Mouse (Mus musculus) bone marrow, adult 2 months (tissue): Measurements from ENCODE around the gene Camta1. TPM values are rescaled to one million over a fixed set of nuclear protein-coding genes. Genes with fewer than 3 reads are reported as not detected.
A peak's percentile ranks its signal among the peaks of the same experiment; 100 is the strongest.

Experiments
- H3K27ac ChIP-seq: fragments of 200-500 bp; 2 replicates; pipeline ENCODE4 v1.5.1; 2012; ENCODE audit warnings: low read depth, mild to moderate bottlenecking, control low read depth, inconsistent platforms, low read length; ENCODE audit not compliant: control insufficient read depth, poor library complexity, insufficient read depth
- H3K4me1 ChIP-seq: fragments of 200-500 bp; 2 replicates; pipeline ENCODE4 v1.6.1; 2011; ENCODE audit warnings: low read length; ENCODE audit not compliant: control insufficient read depth, insufficient read depth
- H3K4me3 ChIP-seq: fragments of 200-500 bp; replicated peaks from 2 replicates; pipeline ENCODE3; 2011; ENCODE audit warnings: mild to moderate bottlenecking, low read depth, low read length, control low read depth; ENCODE audit not compliant: control insufficient read depth
- CTCF ChIP-seq: fragments of 200-500 bp; IDR thresholded peaks from 2 replicates; pipeline ENCODE4 v1.5.1; 2011; ENCODE audit warnings: low read length, control low read depth; ENCODE audit not compliant: control insufficient read depth, insufficient read depth
- POLR2A ChIP-seq: fragments of 200-500 bp; IDR thresholded peaks from 2 replicates; pipeline ENCODE4 v1.6.1; 2011; ENCODE audit warnings: low read depth, mild to moderate bottlenecking, control low read depth, low read length, borderline replicate concordance; ENCODE audit not compliant: control insufficient read depth
- WGBS: fragments of 180-500 bp; shearing (Covaris S2); methylation state at CpG from one replicate; pipeline ENCODE4 v1.1.7; 2018; 5-methylcytosine and 5-hydroxymethylcytosine counted together
- polyA plus RNA-seq: library from polyadenylated mRNA; stranded (reverse); fragments of >200 nt; gene quantifications from 2 replicates; pipeline ENCODE4 v1.2.4, GENCODE M21; 2011; ENCODE audit warnings: low replicate concordance; ENCODE audit not compliant: missing spikeins, insufficient read depth, insufficient read length

Camta1 gene
- polyA plus RNA-seq, 1 experiment, result 26.6 TPM

DNA sequence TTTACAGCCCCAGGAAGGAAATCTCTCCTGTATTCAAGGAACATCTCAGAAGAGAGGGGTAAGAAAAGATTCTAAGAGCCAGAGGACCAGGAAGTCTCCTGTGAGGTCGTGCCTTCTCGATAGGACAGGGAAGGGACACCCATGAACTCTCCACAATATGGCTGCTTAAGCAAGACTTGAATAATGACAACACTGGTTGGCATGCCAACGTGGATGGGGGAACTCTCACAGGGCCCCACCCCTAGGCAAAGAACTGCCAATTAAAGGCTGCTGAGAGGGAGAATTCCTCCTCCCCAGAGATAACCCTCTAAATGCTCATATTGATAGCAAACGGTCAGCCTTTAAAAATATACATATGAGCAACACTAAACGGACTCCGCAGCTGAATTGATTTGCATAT, 39.1 kb upstream of the Camta1 start:
- WGBS, result 70% methylated on average over 6 of the region's 6 CpGs
- Histone ChIP-seq H3K27ac (no peak overlapping the region), H3K4me1 (no peaks in the 10 kb centered on the region), H3K4me3 (no peak overlapping the region)
- TF ChIP-seq POLR2A, result no peak

DNA sequence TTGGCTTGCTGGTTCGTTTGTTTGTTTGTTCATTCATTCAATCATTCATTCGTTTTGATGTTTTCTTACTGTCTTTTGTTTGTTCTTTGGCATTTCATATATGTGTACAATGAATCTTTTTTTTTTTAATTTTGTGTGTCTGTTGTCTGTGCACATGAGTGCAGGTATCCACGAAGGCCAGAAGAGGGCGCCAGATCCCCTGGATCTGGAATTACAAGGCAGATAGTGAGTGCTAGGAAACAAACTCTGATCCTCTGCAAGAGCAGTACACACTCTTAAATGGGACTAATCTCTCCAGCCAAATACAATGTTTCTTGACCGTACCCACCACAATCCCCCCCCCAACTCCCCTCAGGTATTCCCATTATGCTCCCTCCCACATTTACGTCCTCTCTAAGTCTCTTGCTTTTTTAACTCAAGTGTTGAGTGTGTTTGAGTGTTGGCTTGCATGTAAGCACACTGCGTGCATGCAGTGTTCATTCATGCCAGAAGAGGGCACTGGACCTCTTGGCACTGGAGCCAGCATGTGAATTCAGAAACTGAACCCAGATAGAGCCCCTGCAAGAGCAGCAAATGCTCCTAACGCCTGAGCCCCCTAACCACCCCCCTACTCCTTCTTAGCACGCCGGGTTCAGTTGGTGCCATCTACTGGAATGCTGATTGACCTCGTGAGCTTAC, 38.2 kb upstream of the Camta1 start:
- H3K4me3 ChIP-seq, result no peak overlapping the region
- H3K4me1 ChIP-seq, result no peaks in the 10 kb centered on the region
- TF ChIP-seq POLR2A (no peak), CTCF (peak; percentile 52)
- WGBS, result 73% methylated on average over 11 of the region's 11 CpGs
- H3K27ac ChIP-seq, result no peak overlapping the region

DNA sequence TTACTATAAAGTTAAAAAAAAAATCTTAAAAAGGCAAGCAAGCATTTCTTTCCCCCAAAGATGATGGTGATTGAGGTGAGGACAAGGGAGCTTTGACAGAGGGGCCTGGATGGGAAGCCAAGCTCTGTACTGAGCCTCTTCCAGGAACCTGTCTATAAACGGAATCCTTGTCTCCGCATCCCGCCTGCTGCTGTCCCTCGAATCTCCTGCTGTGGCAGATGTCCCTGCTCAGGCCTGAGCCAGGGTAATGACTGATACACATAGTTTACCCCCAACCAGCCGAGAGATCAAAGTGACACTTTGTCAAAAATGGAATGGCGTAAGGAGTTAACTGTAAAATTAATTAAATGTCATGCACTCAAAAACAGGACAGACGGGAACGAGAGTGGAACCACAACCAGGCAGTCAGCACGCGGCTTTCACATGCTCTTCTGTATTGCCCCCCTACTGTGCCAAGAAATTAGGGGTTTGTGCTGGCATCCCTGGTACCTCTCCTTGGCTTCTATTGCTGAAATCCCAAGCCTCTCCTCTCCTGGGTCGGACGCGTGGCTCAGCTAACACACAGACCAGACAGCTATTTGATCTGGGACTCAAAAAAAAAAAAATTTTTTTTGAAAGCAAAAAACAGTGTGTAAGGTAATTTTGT, 37.0 kb upstream of the Camta1 start:
- no peak overlapping the region for H3K27ac ChIP-seq
- TF ChIP-seq POLR2A, result no peak
- no peak for TF ChIP-seq CTCF
- no peak overlapping the region for H3K4me3 ChIP-seq
- WGBS, result 77% methylated on average over 13 of the region's 13 CpGs
- H3K4me1 ChIP-seq, result no peaks in the 10 kb centered on the region

DNA sequence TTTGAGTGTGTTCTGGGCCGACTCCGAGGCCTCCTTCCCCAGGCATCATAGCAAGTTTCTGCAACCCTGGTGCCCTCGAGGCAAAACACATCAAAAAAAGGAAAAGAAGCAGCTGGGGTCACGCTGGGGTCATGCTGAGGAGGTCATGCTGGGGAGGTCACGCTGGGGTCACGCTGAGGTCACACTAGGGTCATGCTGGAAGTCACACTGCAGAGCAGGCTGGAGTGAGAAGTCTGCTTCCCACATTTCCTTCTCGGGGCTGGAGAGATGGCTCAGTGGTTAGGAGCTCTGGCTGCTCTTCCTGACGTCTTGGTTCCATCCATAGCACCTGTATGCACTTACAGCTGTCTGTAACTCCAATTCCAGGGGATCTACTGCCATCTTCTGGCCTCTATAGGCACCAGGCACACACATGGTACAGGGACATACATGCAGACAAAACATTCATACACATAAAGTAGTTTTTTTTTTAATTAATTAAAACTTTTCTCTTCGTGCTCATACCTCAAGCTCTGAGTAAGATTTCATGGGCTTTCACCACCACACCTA, 35.5 kb upstream of the Camta1 start:
- 68% methylated on average over 9 of the region's 9 CpGs for WGBS
- Histone ChIP-seq H3K4me3 (no peak overlapping the region), H3K27ac (no peak overlapping the region), H3K4me1 (no peaks in the 10 kb centered on the region)
- TF ChIP-seq POLR2A, result no peak
- no peak for TF ChIP-seq CTCF

DNA sequence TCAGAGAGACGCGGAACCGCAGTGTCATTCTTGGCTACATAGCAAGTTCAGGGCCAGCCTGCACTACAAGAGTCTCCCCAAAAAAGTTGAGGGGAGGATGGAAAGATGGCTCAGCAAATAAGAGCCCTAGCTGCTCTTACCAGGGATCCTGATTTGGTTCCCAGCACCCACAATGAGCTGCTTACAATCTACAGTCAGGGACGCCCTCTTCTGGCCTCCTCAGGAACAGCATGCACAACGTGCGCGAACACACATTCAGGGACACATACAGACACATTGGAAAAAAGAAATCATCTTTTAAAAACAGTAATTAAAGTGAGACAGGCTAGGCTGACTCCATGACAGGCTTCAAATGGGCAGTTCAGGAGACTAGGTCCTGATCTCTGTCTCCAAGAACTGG, 33.9 kb upstream of the Camta1 start:
- H3K4me3 ChIP-seq, result no peak overlapping the region
- 90% methylated on average over 7 of the region's 7 CpGs for WGBS
- H3K4me1 ChIP-seq, result no peaks in the 10 kb centered on the region
- H3K27ac ChIP-seq, result no peak overlapping the region
- TF ChIP-seq POLR2A (no peak), CTCF (no peak)

DNA sequence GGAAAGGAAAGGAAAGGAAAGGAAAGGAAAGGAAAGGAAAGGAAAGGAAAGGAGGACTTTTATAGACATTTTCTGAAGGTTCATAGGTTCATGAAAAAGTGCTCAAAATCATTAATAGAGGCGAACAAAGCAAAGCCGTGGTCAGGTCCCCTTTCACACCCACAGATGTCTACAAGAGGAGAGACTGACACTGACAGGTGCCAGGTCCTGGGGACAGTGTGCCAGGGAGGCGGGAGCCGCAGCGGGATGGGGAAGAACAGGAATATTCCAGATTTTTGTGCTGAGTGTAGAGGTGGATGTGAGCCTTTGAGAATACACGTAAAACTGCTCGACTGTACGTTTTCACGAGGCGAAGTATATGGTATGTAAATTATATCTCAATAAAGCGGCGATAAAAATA, 33.2 kb upstream of the Camta1 start:
- 85% methylated on average over 12 of the region's 12 CpGs for WGBS
- Histone ChIP-seq H3K4me1 (no peaks in the 10 kb centered on the region), H3K4me3 (no peak overlapping the region)

DNA sequence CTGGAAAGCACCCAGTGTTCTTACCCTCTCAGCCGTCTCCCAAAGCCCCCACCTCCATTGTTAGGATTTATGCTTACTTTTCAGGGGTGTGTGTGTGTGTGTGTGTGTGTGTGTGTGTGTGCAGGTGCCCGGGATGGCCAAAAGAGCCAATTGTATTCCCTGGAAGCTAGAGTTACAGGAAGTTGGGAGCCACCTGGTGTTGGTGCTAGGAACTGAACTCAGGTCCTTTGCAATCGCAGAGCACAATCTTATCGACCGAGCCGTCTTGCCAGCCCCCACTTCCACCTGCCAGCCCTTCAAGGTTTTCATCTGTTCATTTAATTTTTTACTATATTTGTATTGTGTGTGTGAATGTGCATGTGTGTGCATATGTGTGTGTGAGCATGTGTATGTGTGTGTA, 31.6 kb upstream of the Camta1 start:
- H3K4me3 ChIP-seq, result no peak overlapping the region
- no peak for TF ChIP-seq CTCF
- TF ChIP-seq POLR2A, result no peak
- WGBS, result 71% methylated on average over 6 of the region's 6 CpGs
- no peaks in the 10 kb centered on the region for H3K4me1 ChIP-seq
- no peak overlapping the region for H3K27ac ChIP-seq

More for the DNA sequence above, 33.2 kb upstream of the Camta1 start:
- no peak overlapping the region for H3K27ac ChIP-seq
- no peak for TF ChIP-seq CTCF

DNA sequence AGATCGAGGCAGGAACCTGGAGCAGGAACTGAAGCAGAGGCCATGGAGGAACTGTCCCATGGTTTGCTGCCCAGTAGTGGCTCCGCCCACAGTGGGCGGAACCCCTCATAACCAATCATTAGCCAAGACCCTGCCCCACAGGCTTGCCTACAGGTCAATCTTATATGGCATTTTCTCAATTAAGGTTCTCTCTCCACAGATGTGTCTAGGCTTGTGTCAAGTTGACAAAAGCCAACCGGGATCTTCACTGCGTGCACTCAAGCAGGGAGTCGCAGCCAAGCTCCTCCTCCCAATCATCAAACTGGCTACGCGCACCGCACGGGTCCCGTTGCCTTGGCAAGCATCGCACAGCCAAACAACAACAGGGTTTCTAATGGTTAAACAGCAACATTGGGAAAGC, 19.9 kb upstream of the Camta1 start:
- WGBS, result 91% methylated on average over 12 of the region's 12 CpGs
- TF ChIP-seq POLR2A (no peak), CTCF (no peak)

DNA sequence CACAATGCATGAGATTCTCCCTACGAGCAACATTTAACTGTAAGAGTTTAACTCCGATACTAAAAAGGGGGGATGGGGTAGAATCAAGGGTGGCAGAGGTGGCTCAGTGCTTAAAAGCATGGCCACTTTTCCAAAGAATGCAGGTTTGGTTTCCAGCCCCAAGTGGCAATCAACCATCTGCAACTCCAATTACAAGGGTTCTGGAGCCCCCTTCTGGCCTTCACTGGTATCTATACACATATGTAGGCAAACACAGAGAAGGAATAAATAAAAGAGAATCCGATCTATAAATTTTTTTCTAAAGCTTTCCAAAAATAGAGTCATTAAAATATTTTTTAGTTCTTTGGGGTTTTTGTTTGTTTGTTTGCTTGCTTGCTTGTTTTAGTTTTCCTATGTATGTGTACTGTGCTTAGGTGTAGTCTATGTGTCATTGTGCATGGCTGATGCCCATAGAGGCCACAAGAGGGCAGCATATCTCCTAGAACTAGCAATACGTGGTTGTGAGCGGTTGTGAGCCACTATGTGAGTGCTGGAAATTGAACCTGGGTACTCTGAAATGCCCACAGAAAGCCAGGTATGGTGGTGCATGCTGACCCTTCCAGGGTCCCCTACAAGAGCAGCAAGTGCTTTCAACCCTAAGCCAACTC, 18.5 kb upstream of the Camta1 start:
- H3K4me1 ChIP-seq, result no peaks in the 10 kb centered on the region
- WGBS, result 76% methylated on average over 5 of the region's 5 CpGs
- TF ChIP-seq CTCF (peak; percentile 24; the same call in 1 of the 2 replicates), POLR2A (no peak)
- H3K27ac ChIP-seq, result no peak overlapping the region
- no peak overlapping the region for H3K4me3 ChIP-seq

More for the DNA sequence above, 19.9 kb upstream of the Camta1 start:
- Histone ChIP-seq H3K4me1 (no peaks in the 10 kb centered on the region), H3K27ac (no peak overlapping the region), H3K4me3 (no peak overlapping the region)
